Mouse (Mus musculus) C2C12 (cell line): ENCODE results near the gene Cdc42se2. TPM values are rescaled to one million over a fixed set of nuclear protein-coding genes. Genes with fewer than 3 reads are reported as not detected.

ENCODE experiments used
- H3K27me3 ChIP-seq: one replicate; pipeline ENCODE4 v1.6.1; 2011; ENCODE audit not compliant: control insufficient read depth, insufficient read depth, insufficient read length
- H3K36me3 ChIP-seq: one replicate; pipeline ENCODE4 v1.6.1; 2011; ENCODE audit not compliant: control insufficient read depth, insufficient read depth
- H3K4me3 ChIP-seq: one replicate; pipeline ENCODE4 v1.5.1; 2011; ENCODE audit warnings: mild to moderate bottlenecking, control low read depth; ENCODE audit not compliant: poor library complexity, insufficient read depth, severe bottlenecking
- H3K79me2 ChIP-seq: one replicate; pipeline ENCODE4 v1.6.1; 2011; ENCODE audit not compliant: control insufficient read depth, insufficient read depth
- H3K79me3 ChIP-seq: one replicate; pipeline ENCODE4 v1.6.1; 2011; ENCODE audit warnings: low read depth, control low read depth
- H3ac ChIP-seq: one replicate; pipeline ENCODE3; 2011; ENCODE audit warnings: low read depth; ENCODE audit not compliant: control insufficient read depth, insufficient read length
- CEBPB ChIP-seq: IDR thresholded peaks from one replicate; pipeline ENCODE4 v1.6.1; 2011; ENCODE audit warnings: low read depth, mild to moderate bottlenecking, control low read depth, moderate library complexity
- CTCF ChIP-seq: IDR thresholded peaks from one replicate; pipeline ENCODE4 v1.5.1; 2011; ENCODE audit not compliant: control insufficient read depth, insufficient read depth, insufficient read length
- FOSL1 ChIP-seq: IDR thresholded peaks from one replicate; pipeline ENCODE4 v1.8.0; 2011; ENCODE audit warnings: mild to moderate bottlenecking, low read length; ENCODE audit not compliant: poor library complexity, insufficient read depth, severe bottlenecking
- MAX ChIP-seq: IDR thresholded peaks from one replicate; pipeline ENCODE4 v1.6.1; 2011; ENCODE audit warnings: mild to moderate bottlenecking, control low read depth
- MYOD1 ChIP-seq: IDR thresholded peaks from one replicate; pipeline ENCODE4 v1.6.1; 2011; ENCODE audit warnings: low read depth; ENCODE audit not compliant: control insufficient read depth, insufficient read length
- MYOG ChIP-seq: IDR thresholded peaks from one replicate; pipeline ENCODE4 v1.6.1; 2011; ENCODE audit not compliant: control insufficient read depth, insufficient read length; ENCODE audit errors: extremely low read depth
- USF1 ChIP-seq: IDR thresholded peaks from one replicate; pipeline ENCODE4 v1.6.1; 2011; ENCODE audit warnings: low read depth, mild to moderate bottlenecking, control low read depth, moderate library complexity
- polyA plus RNA-seq: library from polyadenylated mRNA; unstranded; fragments of >200 nt; fragmentation: generic; extraction: Trizol; gene quantifications from one replicate; pipeline ENCODE4 v1.2.1, GENCODE M21; 2012; ENCODE audit warnings: missing spikeins

The Cdc42se2 gene
- polyA plus RNA-seq, 1 experiment: 21.8 TPM

DNA sequence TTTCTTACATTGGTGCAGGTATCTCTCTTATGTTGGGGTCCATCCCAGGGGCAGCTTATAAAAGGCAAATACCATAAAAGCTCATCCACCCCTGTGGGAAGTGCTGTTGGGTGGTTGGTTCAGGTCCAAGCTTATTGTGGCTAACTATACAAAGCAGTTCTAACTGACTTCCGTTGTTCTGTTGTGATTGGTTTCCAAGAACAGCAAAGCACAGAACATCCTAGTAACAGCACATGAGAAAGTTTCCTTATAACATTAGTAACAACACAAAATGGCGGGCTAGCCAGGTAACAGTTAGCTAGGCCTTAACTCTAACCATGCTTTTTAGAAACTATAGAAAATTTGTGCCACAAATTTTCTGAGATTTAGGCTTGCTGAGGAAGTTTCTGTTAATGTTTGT lies 79.3 kb downstream of the Cdc42se2 start:
- Histone ChIP-seq H3K36me3 (no peaks in the 10 kb centered on the region), H3K4me3 (no peak overlapping the region), H3K27me3 (no peaks in the 10 kb centered on the region), H3K79me3 (no peaks in the 10 kb centered on the region), H3ac (no peak overlapping the region), H3K79me2 (no peaks in the 10 kb centered on the region)
- no peak for TF ChIP-seq MYOG
- no peak for TF ChIP-seq MAX
- TF ChIP-seq CTCF: no peak
- no peak for TF ChIP-seq FOSL1
- TF ChIP-seq CEBPB: no peak
- TF ChIP-seq MYOD1: no peak
- no peak for TF ChIP-seq USF1

DNA sequence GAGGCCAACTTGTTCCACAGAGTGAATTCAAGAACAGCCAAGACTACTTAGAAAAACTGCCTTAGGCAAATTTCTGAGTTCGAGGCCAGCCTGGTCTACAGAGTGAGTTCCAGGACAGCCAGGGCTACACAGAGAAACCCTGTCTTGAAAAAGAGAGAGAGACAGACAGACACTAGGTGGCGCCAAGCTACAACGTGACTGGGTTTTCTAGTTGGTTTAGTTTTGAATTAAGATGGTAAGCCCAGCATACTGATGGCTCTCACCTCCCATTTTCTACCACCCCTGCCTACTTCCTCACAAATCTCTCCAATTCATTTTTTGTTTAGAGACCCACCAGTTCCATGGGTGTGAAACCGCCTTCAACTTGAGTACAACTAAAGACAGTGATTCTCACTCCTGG lies 84.2 kb downstream of the Cdc42se2 start:
- peak; percentile 38 for TF ChIP-seq CTCF
- no peak for TF ChIP-seq USF1
- Histone ChIP-seq H3K36me3 (no peaks in the 10 kb centered on the region), H3K4me3 (no peak overlapping the region), H3K79me2 (no peaks in the 10 kb centered on the region), H3K79me3 (no peaks in the 10 kb centered on the region), H3ac (no peak overlapping the region), H3K27me3 (no peaks in the 10 kb centered on the region)

DNA sequence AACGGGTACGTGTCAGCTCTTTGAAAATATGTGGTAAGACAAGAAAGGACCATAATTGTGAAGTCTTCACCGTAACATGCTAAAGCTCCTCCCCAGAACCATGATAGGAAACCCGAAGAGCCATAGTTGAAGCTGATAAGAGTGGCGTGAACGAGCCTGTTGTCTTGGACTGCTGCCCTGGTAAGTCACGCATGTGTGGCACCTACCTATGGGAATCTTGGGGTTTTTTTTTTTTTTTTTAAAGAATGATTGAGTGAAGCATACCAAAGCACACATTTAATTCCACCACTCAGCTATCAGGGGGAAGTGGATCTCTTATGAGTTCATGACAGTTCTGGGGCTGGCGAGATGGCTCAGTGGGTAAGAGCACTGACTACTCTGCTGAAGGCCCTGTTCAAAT lies 85.6 kb downstream of the Cdc42se2 start:
- Histone ChIP-seq H3K4me3 (no peak overlapping the region), H3ac (no peak overlapping the region), H3K79me2 (no peaks in the 10 kb centered on the region), H3K36me3 (peaks cover 7% of the 10 kb centered on the region), H3K27me3 (no peaks in the 10 kb centered on the region), H3K79me3 (no peaks in the 10 kb centered on the region)
- TF ChIP-seq MYOD1 (no peak), CTCF (no peak), USF1 (no peak), CEBPB (no peak), MAX (no peak), MYOG (no peak), FOSL1 (no peak)

DNA sequence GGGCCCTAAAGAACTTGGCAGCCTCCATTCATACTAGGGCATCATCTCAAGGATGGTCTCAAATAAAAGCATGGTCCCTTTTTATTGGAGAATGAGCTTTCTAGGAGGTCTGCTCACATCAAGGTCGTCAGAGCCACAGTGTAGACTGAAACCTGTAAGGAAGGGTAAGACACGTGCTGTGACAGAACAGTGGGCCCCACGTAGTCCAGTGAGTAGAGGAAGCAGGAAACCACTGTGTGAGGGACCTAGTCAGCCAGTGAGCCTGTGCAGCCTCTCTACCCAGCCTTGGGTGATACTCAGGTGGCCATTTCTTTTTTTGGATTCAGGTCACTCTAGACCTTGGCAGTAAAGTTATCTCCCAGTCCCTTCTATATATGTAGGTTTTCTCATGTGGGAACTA lies 87.5 kb downstream of the Cdc42se2 start:
- Histone ChIP-seq H3ac (no peak overlapping the region), H3K4me3 (no peak overlapping the region), H3K36me3 (peaks cover 25% of the 10 kb centered on the region), H3K79me2 (no peaks in the 10 kb centered on the region), H3K79me3 (no peaks in the 10 kb centered on the region), H3K27me3 (no peaks in the 10 kb centered on the region)
- TF ChIP-seq USF1: no peak
- TF ChIP-seq MYOD1: no peak
- TF ChIP-seq FOSL1: no peak
- no peak for TF ChIP-seq MAX
- no peak for TF ChIP-seq MYOG
- TF ChIP-seq CTCF: no peak
- no peak for TF ChIP-seq CEBPB

DNA sequence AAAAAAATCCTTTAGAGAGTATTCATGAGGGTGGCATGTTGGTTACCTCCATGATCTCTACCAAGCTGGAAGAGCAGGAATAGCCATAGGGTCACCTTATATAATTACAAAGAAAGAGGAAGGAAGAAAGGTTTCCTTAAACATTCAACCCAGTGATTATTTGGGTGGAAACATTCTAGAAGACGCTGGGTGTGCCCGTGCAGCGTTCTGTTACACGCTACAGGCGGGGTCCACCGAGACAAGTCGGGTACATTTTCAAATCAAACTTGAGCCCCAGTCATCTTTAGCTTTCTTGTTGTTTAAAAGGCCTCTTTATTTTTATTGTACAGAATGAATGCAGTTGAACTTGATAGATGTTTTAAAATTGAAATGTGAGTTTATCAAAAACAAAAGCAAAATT lies 88.8 kb downstream of the Cdc42se2 start:
- H3K79me2 ChIP-seq: no peaks in the 10 kb centered on the region
- no peaks in the 10 kb centered on the region for H3K79me3 ChIP-seq
- TF ChIP-seq MYOD1 (no peak), MAX (no peak), CTCF (no peak), MYOG (no peak), USF1 (no peak), CEBPB (no peak), FOSL1 (no peak)
- no peak overlapping the region for H3ac ChIP-seq
- H3K36me3 ChIP-seq: peaks cover 35% of the 10 kb centered on the region
- H3K27me3 ChIP-seq: no peaks in the 10 kb centered on the region
- H3K4me3 ChIP-seq: no peak overlapping the region

DNA sequence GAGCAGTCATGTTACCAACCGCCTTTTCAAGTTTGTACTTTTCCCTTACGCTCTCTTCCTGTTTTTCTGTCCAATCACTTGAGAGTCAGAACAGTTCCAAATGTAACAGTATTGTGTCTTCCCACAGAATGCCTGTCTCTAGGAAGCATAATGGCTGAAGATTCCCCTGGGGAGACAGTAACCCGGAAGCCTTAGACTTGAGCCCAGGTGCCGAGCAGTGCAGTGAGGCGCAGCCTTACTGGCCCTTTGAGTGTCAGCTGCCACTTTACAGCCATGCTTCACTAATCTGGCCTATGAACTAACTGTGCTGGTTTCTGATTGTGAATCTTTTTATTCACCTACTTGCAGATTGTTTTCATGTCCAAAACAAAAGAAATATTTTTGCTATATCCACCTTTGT lies 89.9 kb downstream of the Cdc42se2 start:
- Histone ChIP-seq H3K79me3 (no peaks in the 10 kb centered on the region), H3ac (no peak overlapping the region), H3K4me3 (no peak overlapping the region), H3K27me3 (no peaks in the 10 kb centered on the region), H3K36me3 (peaks cover 40% of the 10 kb centered on the region), H3K79me2 (no peaks in the 10 kb centered on the region)
- TF ChIP-seq CEBPB (no peak), FOSL1 (no peak), MYOD1 (no peak), MAX (no peak), MYOG (no peak), USF1 (no peak)
